Mouse (Mus musculus): Measurements from ENCODE around the gene Trip6.
"Not testable (repeated sequence)": the region's sequence is repeated elsewhere in the genome, so short reads cannot be mapped to it uniquely, and the experiment has no call there.

The Trip6 gene

GRCm38 (mm10) chr5:137297126-137297525 is 17.1 kb downstream of the Trip6 start:
- no peak for DNase-seq

- DNase-seq, result no peak
Measured at GRCm38 (mm10) chr5:137295712-137296111, 18.5 kb downstream of the Trip6 start.

- DNase-seq, result no peak
Measured at GRCm38 (mm10) chr5:137295296-137295695, 18.9 kb downstream of the Trip6 start.

GRCm38 (mm10) chr5:137294744-137295093 is 19.5 kb downstream of the Trip6 start:
- no peak for DNase-seq

- DNase-seq, result peak; percentile 95 to 96
Measured at GRCm38 (mm10) chr5:137293839-137294743, 20.1 kb downstream of the Trip6 start, which contains the start of gene Ufsp1. TSS of gene Ufsp1 (plus strand) at chr5:137294629.

GRCm38 (mm10) chr5:137293282-137293681 is 20.9 kb downstream of the Trip6 start:
- DNase-seq, result peak; percentile 90 to 91

- DNase-seq, result no peak
Measured at GRCm38 (mm10) chr5:137291381-137291926, 22.8 kb downstream of the Trip6 start.

- DNase-seq, result peak in 1 of 2 experiments; percentile 73
Measured at GRCm38 (mm10) chr5:137290677-137291076, 23.5 kb downstream of the Trip6 start.

- DNase-seq, result no peak
Measured at GRCm38 (mm10) chr5:137289591-137290365, 24.4 kb downstream of the Trip6 start.

GRCm38 (mm10) chr5:137288999-137289470 is 25.2 kb downstream of the Trip6 start:
- DNase-seq, result no peak

GRCm38 (mm10) chr5:137287953-137288743 is 26.1 kb downstream of the Trip6 start:
- no peak for DNase-seq

GRCm38 (mm10) chr5:137287032-137287952 is 26.9 kb downstream of the Trip6 start, which contains the start of gene Ache:
TSS of gene Ache (plus strand) at chr5:137287519.
- no peak for DNase-seq

GRCm38 (mm10) chr5:137286655-137287031 is 27.6 kb downstream of the Trip6 start:
- DNase-seq, result peak; percentile 74 to 88

- DNase-seq, result no peak
Measured at GRCm38 (mm10) chr5:137285986-137286385, 28.2 kb downstream of the Trip6 start.

GRCm38 (mm10) chr5:137285045-137285444 is 29.2 kb downstream of the Trip6 start:
- DNase-seq, result peak in 1 of 2 experiments; percentile 51

- not testable (repeated sequence) for DNase-seq
Measured at GRCm38 (mm10) chr5:137284411-137284810, 29.8 kb downstream of the Trip6 start.

GRCm38 (mm10) chr5:137277360-137278342 is 36.6 kb downstream of the Trip6 start:
- peak in 1 of 2 experiments; percentile 52 for DNase-seq

- DNase-seq, result no peak
Measured at GRCm38 (mm10) chr5:137268131-137268910, 45.9 kb downstream of the Trip6 start.

- no peak for DNase-seq
Measured at GRCm38 (mm10) chr5:137264787-137265186, 49.4 kb downstream of the Trip6 start.
